Mouse (Mus musculus) liver, postnatal 0 days (tissue): Measurements from ENCODE around the gene Nudt21. TPM values are rescaled to one million over a fixed set of nuclear protein-coding genes. Genes with fewer than 3 reads are reported as not detected.

Experiments used
- ATAC-seq: fragments of 200-750 bp; cut with Nextera tagmentation; 2 replicates; pipeline ENCODE4 v1.8.0; 2017; ENCODE audit warnings: mild to moderate bottlenecking, moderate library complexity
- DNase-seq: peaks from one replicate; pipeline ENCODE4 v3.0.0-alpha.2; 2016
- H3K27ac ChIP-seq: fragments of 300-500 bp; sonication (generic); 2 replicates; pipeline ENCODE4 v1.5.1; 2014; ENCODE audit warnings: antibody characterized with exemption, moderate library complexity, mild to moderate bottlenecking, low read depth
- H3K27me3 ChIP-seq: fragments of 300-500 bp; sonication (generic); 2 replicates; pipeline ENCODE4 v1.6.1; 2014; ENCODE audit warnings: low read length, control low read depth, mixed read lengths; ENCODE audit not compliant: insufficient read depth
- H3K36me3 ChIP-seq: fragments of 300-500 bp; sonication (generic); replicated peaks from 2 replicates; pipeline ENCODE4 v1.6.1; 2014; ENCODE audit warnings: mild to moderate bottlenecking, control low read depth, low read length, moderate library complexity, mixed read lengths; ENCODE audit not compliant: insufficient read depth
- H3K4me1 ChIP-seq: fragments of 300-500 bp; sonication (generic); 2 replicates; pipeline ENCODE4 v1.6.1; 2014; ENCODE audit warnings: antibody characterized with exemption, mild to moderate bottlenecking, control low read depth; ENCODE audit not compliant: insufficient read depth
- H3K4me2 ChIP-seq: fragments of 300-500 bp; sonication (generic); 2 replicates; pipeline ENCODE4 v1.6.1; 2014; ENCODE audit warnings: low read depth, mild to moderate bottlenecking, low read length, moderate library complexity, mixed read lengths
- H3K4me3 ChIP-seq: fragments of 300-500 bp; sonication (generic); 2 replicates; pipeline ENCODE4 v1.5.1; 2014; ENCODE audit warnings: low read depth, low read length
- H3K9ac ChIP-seq: fragments of 300-500 bp; sonication (generic); replicated peaks from 2 replicates; pipeline ENCODE4 v1.6.1; 2014; ENCODE audit warnings: mild to moderate bottlenecking, moderate library complexity
- H3K9me3 ChIP-seq: fragments of 300-500 bp; sonication (generic); 2 replicates; pipeline ENCODE4 v1.6.1; 2016; ENCODE audit warnings: mild to moderate bottlenecking, control low read depth, low read length, mixed read lengths
- CTCF ChIP-seq: sonication (generic); IDR thresholded peaks from 2 replicates; pipeline ENCODE4 v1.5.1; 2016; ENCODE audit warnings: antibody characterized with exemption, low read depth
- EP300 ChIP-seq: IDR thresholded peaks from 2 replicates; pipeline ENCODE4 v1.6.1; 2016; ENCODE audit warnings: antibody characterized with exemption, low read depth, mild to moderate bottlenecking
- WGBS: fragments of 180-500 bp; shearing (Covaris S2); extraction: QIAGEN DNeasy Blood & Tissue Kit; methylation state at CpG from one replicate; pipeline ENCODE4 v1.1.7; 2014; ENCODE audit not compliant: insufficient replicate concordance; 5-methylcytosine and 5-hydroxymethylcytosine counted together
- polyA plus RNA-seq: library from polyadenylated mRNA; unstranded; fragments of >200 nt; fragmentation: Nextera tagmentation; extraction: Ambion mirVana; gene quantifications from 2 replicates; pipeline ENCODE4 v1.2.1, GENCODE M21; 2015

Gene Nudt21
- polyA plus RNA-seq: 52.6 and 59.8 TPM in 2 replicates

DNA sequence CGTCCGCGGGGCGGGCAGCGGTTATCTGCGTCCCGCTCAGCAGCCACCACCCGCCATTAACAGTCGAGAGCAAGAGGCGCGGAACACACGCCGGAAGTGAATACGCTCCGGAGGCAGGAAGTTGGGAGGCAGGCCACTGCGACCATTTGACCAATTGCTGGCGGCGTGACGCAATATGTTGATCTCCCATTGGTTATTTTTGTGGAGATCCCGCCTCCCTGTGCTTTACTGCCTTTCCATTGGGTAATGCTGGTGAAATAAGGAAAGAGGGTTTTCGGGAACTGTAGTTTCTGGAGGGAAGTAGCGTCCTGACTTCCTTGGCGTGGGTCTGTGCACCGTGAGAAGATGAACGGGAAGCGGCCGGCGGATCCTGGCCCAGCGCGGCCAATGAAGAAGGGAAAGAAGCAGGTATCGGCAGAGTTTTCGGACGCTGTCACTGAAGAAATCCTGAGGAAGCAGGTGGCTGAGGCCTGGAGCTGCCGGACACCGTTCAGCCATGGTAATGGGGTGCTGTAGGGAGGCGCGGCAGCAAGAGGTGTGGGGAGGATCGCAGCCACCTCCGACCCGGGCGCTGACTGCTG, at the start of gene Nudt21, which contains the start of gene Ogfod1:
TSS of gene Nudt21 (minus strand) at position 88 of the 581 bp plus-strand sequence.
TSS of gene Ogfod1 (plus strand) at position 255 of the 581 bp plus-strand sequence.
- Histone ChIP-seq H3K9ac (peak within 1 kb of the TSS; percentile 77), H3K27me3 (no peaks in the 10 kb centered on the region), H3K9me3 (no peaks in the 10 kb centered on the region), H3K4me1 (peaks cover 27% of the 10 kb centered on the region), H3K4me2 (peak within 1 kb of the TSS; percentile 81), H3K27ac (peak within 1 kb of the TSS; percentile 88), H3K36me3 (no peaks in the 10 kb centered on the region), H3K4me3 (peak within 1 kb of the TSS; percentile 94)
- DNase-seq: peak; percentile 95
- peak; percentile 95 for ATAC-seq
- under 1% methylated on average over 41 of the region's 41 CpGs for WGBS
- TF ChIP-seq EP300: peak; percentile 15; the same call in 1 of the 2 replicates
- no peak for TF ChIP-seq CTCF

GRCm38 (mm10) chr8:94076461-94077192, 39.8 kb upstream of the Nudt21 start:
- Histone ChIP-seq H3K9ac (no peak overlapping the region), H3K27me3 (no peaks in the 10 kb centered on the region), H3K9me3 (no peaks in the 10 kb centered on the region), H3K4me2 (no peak overlapping the region), H3K4me1 (no peaks in the 10 kb centered on the region), H3K36me3 (no peaks in the 10 kb centered on the region), H3K27ac (no peak overlapping the region), H3K4me3 (no peak overlapping the region)
- no peak for DNase-seq
- TF ChIP-seq CTCF (no peak), EP300 (no peak)
- ATAC-seq: no peak
- WGBS: 64% methylated on average over 12 of the region's 12 CpGs

DNA sequence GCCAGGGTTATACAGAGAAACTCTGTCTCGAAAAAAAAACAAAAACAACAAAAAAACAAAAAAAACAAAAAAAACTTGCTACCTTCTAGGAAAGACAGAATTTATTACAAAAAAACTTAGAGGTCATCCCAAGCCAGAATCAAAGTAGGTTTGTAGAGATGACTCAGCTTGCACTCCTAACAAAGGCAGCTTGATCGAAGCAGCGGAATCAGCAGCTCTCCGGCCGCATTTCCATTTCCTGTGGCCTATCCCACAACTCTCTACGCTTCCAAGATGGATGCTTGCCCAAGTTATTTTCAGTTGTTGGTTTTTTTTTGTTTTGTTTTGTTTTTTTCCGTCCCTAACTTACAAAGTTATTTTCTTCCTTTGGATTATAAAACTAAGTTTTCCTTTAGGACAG, 32.0 kb upstream of the Nudt21 start:
- ATAC-seq: no peak

GRCm38 (mm10) chr8:94066121-94066863, 29.5 kb upstream of the Nudt21 start:
- ATAC-seq (no peak), DNase-seq (no peak)
- H3K4me1 ChIP-seq: no peaks in the 10 kb centered on the region
- H3K4me2 ChIP-seq: no peak overlapping the region
- 90% methylated on average over 11 of the region's 11 CpGs for WGBS
- no peak overlapping the region for H3K9ac ChIP-seq
- H3K9me3 ChIP-seq: no peaks in the 10 kb centered on the region
- H3K36me3 ChIP-seq: peaks cover 16% of the 10 kb centered on the region; the same call in 1 of the 2 replicates
- no peak overlapping the region for H3K4me3 ChIP-seq
- H3K27ac ChIP-seq: no peak overlapping the region
- no peaks in the 10 kb centered on the region for H3K27me3 ChIP-seq
- TF ChIP-seq CTCF (no peak), EP300 (no peak)

More for the DNA sequence above, 32.0 kb upstream of the Nudt21 start:
- Histone ChIP-seq H3K27me3 (no peaks in the 10 kb centered on the region), H3K4me1 (no peaks in the 10 kb centered on the region), H3K9ac (no peak overlapping the region), H3K36me3 (peaks cover 5% of the 10 kb centered on the region; the same call in 1 of the 2 replicates), H3K27ac (no peak overlapping the region), H3K4me2 (no peak overlapping the region), H3K9me3 (no peaks in the 10 kb centered on the region), H3K4me3 (no peak overlapping the region)
- TF ChIP-seq CTCF (no peak), EP300 (no peak)
- WGBS: 89% methylated on average over 7 of the region's 7 CpGs
- no peak for DNase-seq

DNA sequence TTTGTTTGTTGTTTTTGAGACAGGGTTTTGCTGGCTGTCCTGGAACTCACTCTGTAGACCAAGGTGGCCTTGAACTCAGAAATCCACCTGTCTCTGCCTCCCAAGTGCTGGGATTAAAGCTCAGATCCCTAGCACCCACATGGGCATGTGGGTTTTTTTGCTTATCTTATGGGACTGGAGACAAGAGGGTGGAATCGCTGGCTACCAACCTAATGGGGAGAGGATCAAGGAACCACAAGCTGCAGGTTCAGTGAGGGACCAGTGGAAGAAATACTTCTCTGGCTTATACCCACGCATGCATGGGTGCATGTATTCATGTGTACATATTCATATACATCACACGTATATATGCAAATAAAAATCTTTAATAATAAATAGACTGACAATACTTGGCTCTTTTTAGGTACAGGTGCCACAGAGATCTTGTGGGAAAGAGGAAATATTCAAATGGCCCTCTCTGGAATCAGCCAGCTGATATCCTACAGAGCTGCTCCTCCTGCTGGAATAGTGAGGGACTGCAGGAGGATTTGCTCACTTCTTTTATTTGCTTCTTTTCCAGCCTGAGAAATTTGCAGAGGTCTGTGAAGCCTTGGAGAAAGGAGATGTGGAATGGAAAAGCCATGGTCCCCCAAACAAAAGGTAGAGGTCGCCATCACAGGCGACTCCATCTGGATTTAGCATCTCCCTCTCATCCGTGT, 20.5 kb upstream of the Nudt21 start:
- H3K4me1 ChIP-seq: no peaks in the 10 kb centered on the region
- H3K36me3 ChIP-seq: peaks cover 40% of the 10 kb centered on the region
- no peak overlapping the region for H3K4me3 ChIP-seq
- TF ChIP-seq EP300 (no peak), CTCF (peak; percentile 86)
- no peaks in the 10 kb centered on the region for H3K9me3 ChIP-seq
- no peak for ATAC-seq
- no peak overlapping the region for H3K9ac ChIP-seq
- no peak overlapping the region for H3K27ac ChIP-seq
- 66% methylated on average over 6 of the region's 6 CpGs for WGBS
- no peak overlapping the region for H3K4me2 ChIP-seq
- H3K27me3 ChIP-seq: no peaks in the 10 kb centered on the region
- peak; percentile 62 for DNase-seq

DNA sequence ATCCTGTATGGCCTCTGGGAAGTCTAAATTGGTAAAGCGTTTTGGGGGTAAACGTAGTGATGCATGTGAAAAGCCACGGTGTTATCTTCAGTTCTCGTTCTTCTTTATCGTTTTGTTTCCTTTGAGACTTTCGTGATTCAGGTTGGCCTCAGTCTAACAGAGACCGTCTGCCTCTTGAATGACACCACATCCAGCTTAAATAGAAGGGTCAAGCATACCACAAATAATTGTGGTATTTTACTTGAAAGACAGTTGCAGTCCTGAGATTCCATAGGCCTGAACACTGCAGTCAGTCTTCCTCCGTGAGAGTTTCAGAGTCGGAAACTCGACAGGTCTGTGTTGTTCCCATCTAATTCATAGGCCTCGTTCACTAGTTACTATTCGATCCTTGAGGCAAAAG, 15.9 kb upstream of the Nudt21 start:
- H3K4me2 ChIP-seq: no peak overlapping the region
- peaks cover 30% of the 10 kb centered on the region for H3K36me3 ChIP-seq
- no peak overlapping the region for H3K27ac ChIP-seq
- DNase-seq (no peak), ATAC-seq (no peak)
- no peaks in the 10 kb centered on the region for H3K4me1 ChIP-seq
- no peak overlapping the region for H3K4me3 ChIP-seq
- TF ChIP-seq CTCF: no peak
- TF ChIP-seq EP300: no peak
- H3K9me3 ChIP-seq: no peaks in the 10 kb centered on the region
- 87% methylated on average over 12 of the region's 12 CpGs for WGBS
- H3K9ac ChIP-seq: no peak overlapping the region
- no peaks in the 10 kb centered on the region for H3K27me3 ChIP-seq
